Mouse (Mus musculus) spleen, adult 2 months (tissue): ENCODE measurements at regions not wholly inside any gene's neighbourhood (a gene's known extent, or its start where the extent isn't known, plus 50 kb on each side); places are given as distances from the start of the nearest gene placed in this dataset.
A peak's percentile ranks its signal among the peaks of the same experiment; 100 is the strongest.
"Not testable (repeated sequence)": the region's sequence is repeated elsewhere in the genome, so short reads cannot be mapped to it uniquely, and the experiment has no call there.

ENCODE experiments used
- DNase-seq, 2 experiments: peaks; one replicate each; pipeline versions ENCODE4 v3.0.0 to v3.0.0-alpha.2; 2012 to 2021; ENCODE audit warnings: low spot score in 2 of 2, low read depth in 1 of 2
- H3K27ac ChIP-seq: fragments of 200-500 bp; 2 replicates; pipeline ENCODE4 v1.5.1; 2012; ENCODE audit warnings: low read length, inconsistent platforms; ENCODE audit not compliant: insufficient read depth
- H3K27me3 ChIP-seq: fragments of 200-500 bp; 2 replicates; pipeline ENCODE4 v1.6.1; 2012; ENCODE audit warnings: mild to moderate bottlenecking, moderate library complexity, low read length, inconsistent platforms; ENCODE audit not compliant: control insufficient read depth, insufficient read depth
- H3K36me3 ChIP-seq: fragments of 200-500 bp; 2 replicates; pipeline ENCODE4 v1.6.1; 2012; ENCODE audit warnings: mild to moderate bottlenecking, low read length, inconsistent platforms; ENCODE audit not compliant: control insufficient read depth, insufficient read depth
- H3K4me1 ChIP-seq: fragments of 200-500 bp; 2 replicates; pipeline ENCODE4 v1.6.1; 2011; ENCODE audit warnings: inconsistent platforms; ENCODE audit not compliant: control insufficient read depth, insufficient read depth, insufficient read length
- H3K4me3 ChIP-seq: fragments of 200-500 bp; 2 replicates; pipeline ENCODE4 v1.5.1; 2011; ENCODE audit warnings: mild to moderate bottlenecking, inconsistent platforms; ENCODE audit not compliant: insufficient read depth, insufficient read length; ENCODE audit errors: extremely low read depth
- CTCF ChIP-seq: fragments of 200-500 bp; IDR thresholded peaks from 2 replicates; pipeline ENCODE4 v1.5.1; 2011; ENCODE audit warnings: mild to moderate bottlenecking, inconsistent platforms; ENCODE audit not compliant: insufficient read depth, insufficient read length, insufficient replicate concordance; ENCODE audit errors: extremely low read depth
- POLR2A ChIP-seq: fragments of 200-500 bp; IDR thresholded peaks from 2 replicates; pipeline ENCODE4 v1.6.1; 2011; ENCODE audit warnings: low read depth, low read length, inconsistent platforms
- WGBS: fragments of 180-500 bp; shearing (Covaris S2); methylation state at CpG from one replicate; pipeline ENCODE4 v1.1.7; 2018; 5-methylcytosine and 5-hydroxymethylcytosine counted together

GRCm38 (mm10) chr9:43541234-43541633 lies 202.6 kb upstream of the Nectin1 start:
- no peak for TF ChIP-seq CTCF
- no peaks in the 10 kb centered on the region for H3K36me3 ChIP-seq
- no peak overlapping the region for H3K4me3 ChIP-seq
- no peak overlapping the region for H3K27ac ChIP-seq
- H3K4me1 ChIP-seq: no peaks in the 10 kb centered on the region
- no peaks in the 10 kb centered on the region for H3K27me3 ChIP-seq
- 86% methylated on average over 8 of the region's 8 CpGs for WGBS
- DNase-seq: no peak

GRCm38 (mm10) chr9:43542077-43542654 lies 201.6 kb upstream of the Nectin1 start:
- 87% methylated on average over 9 of the region's 9 CpGs for WGBS
- DNase-seq: no peak
- no peak for TF ChIP-seq CTCF
- TF ChIP-seq POLR2A: no peak
- Histone ChIP-seq H3K36me3 (no peaks in the 10 kb centered on the region), H3K4me3 (no peak overlapping the region), H3K27ac (no peak overlapping the region), H3K4me1 (no peaks in the 10 kb centered on the region), H3K27me3 (no peaks in the 10 kb centered on the region)

GRCm38 (mm10) chr9:43545081-43545565 lies 198.7 kb upstream of the Nectin1 start:
- no peak for TF ChIP-seq POLR2A
- no peaks in the 10 kb centered on the region for H3K36me3 ChIP-seq
- H3K4me1 ChIP-seq: no peaks in the 10 kb centered on the region
- no peak overlapping the region for H3K4me3 ChIP-seq
- H3K27me3 ChIP-seq: no peaks in the 10 kb centered on the region
- peak; percentile 10 to 32 for DNase-seq
- no peak overlapping the region for H3K27ac ChIP-seq
- 14% methylated on average over 15 of the region's 15 CpGs for WGBS

- TF ChIP-seq POLR2A: no peak
- no peak for TF ChIP-seq CTCF
- DNase-seq: no peak
These were observed 194.9 kb upstream of the Nectin1 start for GRCm38 (mm10) chr9:43548883-43549282.

GRCm38 (mm10) chr9:43549293-43549692 lies 194.5 kb upstream of the Nectin1 start:
- no peaks in the 10 kb centered on the region for H3K36me3 ChIP-seq
- H3K27ac ChIP-seq: no peak overlapping the region
- H3K4me1 ChIP-seq: no peaks in the 10 kb centered on the region
- H3K4me3 ChIP-seq: no peak overlapping the region
- no peaks in the 10 kb centered on the region for H3K27me3 ChIP-seq
- WGBS: 65% methylated on average over 7 of the region's 7 CpGs
- no peak for TF ChIP-seq CTCF
- TF ChIP-seq POLR2A: no peak
- DNase-seq: no peak

More at GRCm38 (mm10) chr9:43548883-43549282, 194.9 kb upstream of the Nectin1 start:
- no peaks in the 10 kb centered on the region for H3K27me3 ChIP-seq
- H3K4me3 ChIP-seq: no peak overlapping the region
- H3K4me1 ChIP-seq: no peaks in the 10 kb centered on the region
- no peaks in the 10 kb centered on the region for H3K36me3 ChIP-seq
- no peak overlapping the region for H3K27ac ChIP-seq
- 54% methylated on average over 4 of the region's 4 CpGs for WGBS

- 95% methylated on average over 1 of the region's 1 CpGs for WGBS
- H3K4me3 ChIP-seq, H3K4me1 ChIP-seq, DNase-seq, H3K27ac ChIP-seq, H3K36me3 ChIP-seq, H3K27me3 ChIP-seq: not testable (repeated sequence)
These were observed 191.0 kb upstream of the Nectin1 start for GRCm38 (mm10) chr9:43552758-43553157.

GRCm38 (mm10) chr9:43562016-43562415 lies 181.8 kb upstream of the Nectin1 start:
- no peak for DNase-seq
- Histone ChIP-seq H3K36me3 (no peaks in the 10 kb centered on the region), H3K27me3 (no peaks in the 10 kb centered on the region), H3K27ac (no peak overlapping the region), H3K4me3 (no peak overlapping the region), H3K4me1 (no peaks in the 10 kb centered on the region)
- 79% methylated on average over 6 of the region's 6 CpGs for WGBS
- no peak for TF ChIP-seq CTCF
- TF ChIP-seq POLR2A: no peak
